Mouse (Mus musculus) embryonic facial prominence, embryonic 11.5 days (tissue): ENCODE data around the gene Chn1. TPM values are rescaled to one million over a fixed set of nuclear protein-coding genes. Genes with fewer than 3 reads are reported as not detected.

ENCODE experiments used
- ATAC-seq: fragments of 200-750 bp; cut with Nextera tagmentation; replicated peaks from 2 replicates; pipeline ENCODE4 v1.8.0; 2017; ENCODE audit warnings: low read depth; ENCODE audit not compliant: insufficient number of reproducible peaks, low FRiP score, low TSS enrichment
- DNase-seq: peaks from one replicate; pipeline ENCODE4 v3.0.0-alpha.2; 2015; ENCODE audit warnings: low spot score
- H3K27ac ChIP-seq: fragments of 300-500 bp; sonication (generic); replicated peaks from 2 replicates; pipeline ENCODE4 v1.5.1; 2014; ENCODE audit warnings: mild to moderate bottlenecking, low read depth, low read length, control low read depth
- H3K27me3 ChIP-seq: fragments of 300-500 bp; sonication (generic); 2 replicates; pipeline ENCODE4 v1.6.1; 2014; ENCODE audit warnings: mild to moderate bottlenecking, low read length, moderate library complexity, mixed read lengths; ENCODE audit not compliant: control insufficient read depth, insufficient read depth
- H3K36me3 ChIP-seq: fragments of 300-500 bp; sonication (generic); replicated peaks from 2 replicates; pipeline ENCODE4 v1.6.1; 2014; ENCODE audit warnings: low read depth, mild to moderate bottlenecking, low read length, moderate library complexity, mixed read lengths; ENCODE audit not compliant: control insufficient read depth, insufficient read depth
- H3K4me1 ChIP-seq: fragments of 300-500 bp; sonication (generic); 2 replicates; pipeline ENCODE4 v1.6.1; 2014; ENCODE audit warnings: low read length, mixed read lengths; ENCODE audit not compliant: control insufficient read depth, insufficient read depth
- H3K4me2 ChIP-seq: fragments of 300-500 bp; sonication (generic); 2 replicates; pipeline ENCODE4 v1.6.1; 2014; ENCODE audit warnings: low read depth, mild to moderate bottlenecking, control low read depth, low read length, moderate library complexity
- H3K4me3 ChIP-seq: fragments of 300-500 bp; sonication (generic); 2 replicates; pipeline ENCODE4 v1.5.1; 2014; ENCODE audit warnings: low read depth, low read length, control low read depth
- H3K9ac ChIP-seq: fragments of 300-500 bp; sonication (generic); replicated peaks from 2 replicates; pipeline ENCODE4 v1.6.1; 2014; ENCODE audit warnings: mild to moderate bottlenecking, control low read depth, low read length
- H3K9me3 ChIP-seq: fragments of 300-500 bp; sonication (generic); replicated peaks from 2 replicates; pipeline ENCODE4 v1.6.1; 2016; ENCODE audit warnings: mild to moderate bottlenecking, low read length, inconsistent platforms, mixed read lengths; ENCODE audit not compliant: control insufficient read depth
- WGBS: fragments of 180-500 bp; shearing (Covaris S2); extraction: QIAGEN DNeasy Blood & Tissue Kit; methylation state at CpG from one replicate; pipeline ENCODE4 v1.1.7; 2014; 5-methylcytosine and 5-hydroxymethylcytosine counted together
- polyA plus RNA-seq: library from polyadenylated mRNA; unstranded; fragments of >200 nt; fragmentation: Nextera tagmentation; extraction: Ambion mirVana; gene quantifications from 2 replicates; pipeline ENCODE4 v1.2.1, GENCODE M21; 2014

The Chn1 gene
- polyA plus RNA-seq, 1 experiment from 2014 or later: 61.1 TPM

GRCm38 (mm10) chr2:73584645-73585346 is 190.3 kb downstream of the Chn1 start:
- no peak overlapping the region for H3K9ac ChIP-seq
- ATAC-seq: peak; percentile 58
- DNase-seq: peak; percentile 90
- no peak overlapping the region for H3K27ac ChIP-seq
- no peaks in the 10 kb centered on the region for H3K36me3 ChIP-seq
- 3% methylated on average over 17 of the region's 18 CpGs for WGBS
- no peaks in the 10 kb centered on the region for H3K9me3 ChIP-seq
- H3K4me3 ChIP-seq: peak overlapping the region; percentile 19
- peak overlapping the region; percentile 39 for H3K4me2 ChIP-seq
- H3K27me3 ChIP-seq: no peaks in the 10 kb centered on the region
- no peaks in the 10 kb centered on the region for H3K4me1 ChIP-seq

- no peaks in the 10 kb centered on the region for H3K4me1 ChIP-seq
- no peak overlapping the region for H3K9ac ChIP-seq
- ATAC-seq (no peak), DNase-seq (no peak)
- H3K4me2 ChIP-seq: no peak overlapping the region
- H3K36me3 ChIP-seq: no peaks in the 10 kb centered on the region
- H3K9me3 ChIP-seq: no peaks in the 10 kb centered on the region
- no peak overlapping the region for H3K4me3 ChIP-seq
- WGBS: 85% methylated on average over 5 of the region's 5 CpGs
- H3K27me3 ChIP-seq: no peaks in the 10 kb centered on the region
- H3K27ac ChIP-seq: no peak overlapping the region
Measured at GRCm38 (mm10) chr2:73580720-73581119, 194.4 kb downstream of the Chn1 start.

- Histone ChIP-seq H3K27me3 (no peaks in the 10 kb centered on the region), H3K9ac (no peak within 1 kb of the TSS; the same call in 1 of the 2 replicates), H3K36me3 (no peaks in the 10 kb centered on the region), H3K9me3 (no peaks in the 10 kb centered on the region), H3K4me3 (no peak within 1 kb of the TSS), H3K27ac (no peak within 1 kb of the TSS), H3K4me1 (no peaks in the 10 kb centered on the region), H3K4me2 (no peak within 1 kb of the TSS)
- ATAC-seq (no peak), DNase-seq (no peak)
- WGBS: 90% methylated on average over 9 of the region's 9 CpGs
Measured at GRCm38 (mm10) chr2:73580166-73580565, 195.0 kb downstream of the Chn1 start, which contains the start of gene Chrna1. TSS of gene Chrna1 (minus strand) at chr2:73580338.

- H3K4me1 ChIP-seq: no peaks in the 10 kb centered on the region
- DNase-seq: no peak
- ATAC-seq: no peak
- H3K36me3 ChIP-seq: no peaks in the 10 kb centered on the region
- no peak overlapping the region for H3K4me2 ChIP-seq
- H3K27ac ChIP-seq: no peak overlapping the region
- 45% methylated on average over 5 of the region's 5 CpGs for WGBS
- no peak overlapping the region for H3K9ac ChIP-seq
- H3K4me3 ChIP-seq: no peak overlapping the region
- H3K27me3 ChIP-seq: no peaks in the 10 kb centered on the region
- no peaks in the 10 kb centered on the region for H3K9me3 ChIP-seq
Measured at GRCm38 (mm10) chr2:73579168-73579567, 196.0 kb downstream of the Chn1 start.

- no peak for DNase-seq
- Histone ChIP-seq H3K9ac (no peak overlapping the region), H3K36me3 (no peaks in the 10 kb centered on the region), H3K9me3 (no peaks in the 10 kb centered on the region), H3K4me3 (no peak overlapping the region), H3K27ac (no peak overlapping the region), H3K4me2 (no peak overlapping the region), H3K4me1 (peaks cover 2% of the 10 kb centered on the region; the same call in 1 of the 2 replicates), H3K27me3 (no peaks in the 10 kb centered on the region)
- 84% methylated on average over 6 of the region's 6 CpGs for WGBS
- no peak for ATAC-seq
Measured at GRCm38 (mm10) chr2:73574418-73574817, 200.7 kb downstream of the Chn1 start.

- Histone ChIP-seq H3K4me3 (no peak overlapping the region), H3K27me3 (no peaks in the 10 kb centered on the region), H3K4me2 (no peak overlapping the region), H3K36me3 (no peaks in the 10 kb centered on the region), H3K4me1 (peaks cover 2% of the 10 kb centered on the region; the same call in 1 of the 2 replicates), H3K27ac (0 out of 2 replicates have a peak overlapping the region, but pooled peaks have one; percentile 62), H3K9ac (no peak overlapping the region), H3K9me3 (no peaks in the 10 kb centered on the region)
- WGBS: 51% methylated on average over 4 of the region's 4 CpGs
- peak; percentile 71 for DNase-seq
- ATAC-seq: no peak
Measured at GRCm38 (mm10) chr2:73573556-73573955, 201.6 kb downstream of the Chn1 start.

GRCm38 (mm10) chr2:73572539-73573372 is 202.4 kb downstream of the Chn1 start:
- Histone ChIP-seq H3K4me1 (peaks cover 2% of the 10 kb centered on the region; the same call in 1 of the 2 replicates), H3K4me2 (peak overlapping the region; percentile 44), H3K36me3 (no peaks in the 10 kb centered on the region), H3K27me3 (no peaks in the 10 kb centered on the region), H3K4me3 (peak overlapping the region; percentile 22), H3K9me3 (no peaks in the 10 kb centered on the region), H3K9ac (no peak overlapping the region; the same call in 1 of the 2 replicates), H3K27ac (peak overlapping the region; percentile 62; the same call in 1 of the 2 replicates)
- peak; percentile 80 for ATAC-seq
- 13% methylated on average over 23 of the region's 23 CpGs for WGBS
- peak; percentile 91 for DNase-seq
